Mouse (Mus musculus): Measurements from ENCODE around the gene Prkrip1. TPM values are rescaled to one million over a fixed set of nuclear protein-coding genes. Genes with fewer than 3 reads are reported as not detected.
"Not testable (repeated sequence)": the region's sequence is repeated elsewhere in the genome, so short reads cannot be mapped to it uniquely, and the experiment has no call there.

Gene Prkrip1
- total and polyA plus RNA-seq, 3 experiments, result 45.5 to 94.8 (median 47.7) TPM

DNA sequence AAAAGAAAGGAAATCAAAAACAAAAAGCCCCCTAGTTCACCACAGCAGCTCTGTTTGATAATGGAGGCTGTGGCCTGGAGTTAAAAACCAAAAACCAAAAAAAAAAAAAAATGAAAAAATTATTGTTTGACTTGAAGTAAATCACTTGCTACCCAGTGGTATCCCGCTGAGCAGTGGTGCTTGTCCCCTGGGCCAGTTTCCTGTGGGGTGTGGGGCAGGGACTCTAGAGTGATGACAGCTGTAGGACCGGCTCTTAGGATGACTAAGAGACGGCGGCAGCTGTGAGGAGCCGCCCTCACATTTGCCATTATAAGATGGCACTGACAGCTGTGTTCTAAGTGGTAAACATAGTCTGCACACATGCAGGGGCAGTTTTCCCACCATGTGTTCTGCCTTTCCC lies 43.4 kb downstream of the Prkrip1 start:
- in situ Hi-C loops (cut with MboI; ENCODE audit: low pct_ligation_motif_present, low pct_unique_long_range_greater_than_20kb, low sequenced_read_pairs), result no loop called here
- peaks cover 3% of the 10 kb centered on the region for H3K9me3 ChIP-seq (replicated peaks; ENCODE audit: low read length)
- H3K4me1 ChIP-seq (ENCODE audit: control insufficient read depth in 1 of 2, insufficient read depth in 2 of 2), result peaks cover 4% of the 10 kb centered on the region in 2 experiments; a peak in 3 of 4 replicates
- no peak overlapping the region for H3K27ac ChIP-seq (ENCODE audit: insufficient read depth, low read depth)
- dilution Hi-C loops (cut with MboI; ENCODE audit: extremely low pct_ligation_motif_present, extremely low pct_unique_long_range_greater_than_20kb, low sequenced_read_pairs), result no loop called here
- TF ChIP-seq ZKSCAN1 (IDR thresholded peaks at IDR 0.05; ENCODE audit: borderline replicate concordance, low read depth, low read length) (no peak), MAFK (IDR thresholded peaks at IDR 0.05; ENCODE audit: insufficient replicate concordance, low read length) (no peak), SMC3 (IDR thresholded peaks at IDR 0.05; ENCODE audit: low read depth, low read length) (no peak), RAD21 (IDR thresholded peaks at IDR 0.05; ENCODE audit: low read depth, low read length) (no peak), JUND (conservative IDR thresholded peaks at IDR 0.05; ENCODE audit: low read depth, low read length) (no peak), MAX (IDR thresholded peaks at IDR 0.05; ENCODE audit: low read length) (no peak), RCOR1 (conservative IDR thresholded peaks at IDR 0.05; ENCODE audit: low read depth, low read length) (no peak), ELF1 (IDR thresholded peaks at IDR 0.05; ENCODE audit: low read depth, low read length) (no peak), ZNF384 (IDR thresholded peaks at IDR 0.05; ENCODE audit: low read depth, low read length) (no peak), SIN3A (IDR thresholded peaks at IDR 0.05; ENCODE audit: low read length) (no peak), USF2 (conservative IDR thresholded peaks at IDR 0.05; ENCODE audit: low read depth, low read length) (no peak), CTCF (conservative IDR thresholded peaks at IDR 0.05 in 1 of 2, IDR thresholded peaks at IDR 0.05 in 1 of 2; ENCODE audit: low read depth in 2 of 2, low read length in 2 of 2) (no peak), NELFE (IDR thresholded peaks at IDR 0.05; ENCODE audit: low read depth, low read length) (no peak), POLR2AphosphoS2 (IDR thresholded peaks at IDR 0.05; ENCODE audit: low read depth, low read length) (no peak), POLR2A (IDR thresholded peaks at IDR 0.05; ENCODE audit: low read depth, low read length) (no peak), E2F4 (IDR thresholded peaks at IDR 0.05; ENCODE audit: insufficient replicate concordance, low read depth, low read length) (no peak), PAX5 (IDR thresholded peaks at IDR 0.05; ENCODE audit: low read length) (no peak)
- no peak for DNase-seq (ENCODE audit: extremely low read depth)
- H3K27me3 ChIP-seq (replicated peaks), result no peaks in the 10 kb centered on the region
- H3K79me2 ChIP-seq (replicated peaks; ENCODE audit: control insufficient read depth, extremely low read depth, insufficient read depth, poor library complexity, severe bottlenecking), result no peaks in the 10 kb centered on the region
- H3K4me2 ChIP-seq (ENCODE audit: insufficient read depth, low read depth, poor library complexity, severe bottlenecking), result no peak overlapping the region
- peaks cover 7 to 32% of the 10 kb centered on the region in 2 experiments for H3K36me3 ChIP-seq (replicated peaks in 1 of 2; ENCODE audit: control insufficient read depth in 1 of 2, insufficient read depth in 1 of 2, low read length in 1 of 2)
- H3K9ac ChIP-seq (ENCODE audit: insufficient read depth, low read depth), result no peak overlapping the region
- no peak overlapping the region for H3K4me3 ChIP-seq (replicated peaks in 1 of 3; ENCODE audit: low read depth in 2 of 3, low read length in 2 of 3, poor library complexity in 1 of 3)

DNA sequence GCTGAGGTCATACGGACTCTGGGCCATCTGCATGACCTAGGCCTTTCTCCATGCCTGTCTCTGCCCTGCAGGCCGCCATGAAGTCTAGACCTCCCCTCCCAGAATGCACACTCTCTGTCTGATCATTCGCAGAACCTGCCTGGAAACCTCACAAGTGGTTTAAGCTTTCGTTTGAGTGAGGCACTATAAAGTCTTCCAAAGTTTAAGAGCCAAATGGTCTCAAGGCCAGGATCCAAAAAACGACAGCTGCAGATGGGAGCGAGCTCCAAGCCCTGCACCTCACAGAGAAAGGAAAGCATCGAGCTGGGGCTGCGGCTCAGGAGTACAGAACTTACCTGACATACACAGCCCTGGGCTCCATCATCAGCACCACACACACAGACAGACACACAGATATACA lies 46.4 kb downstream of the Prkrip1 start:
- in situ Hi-C loops (cut with MboI; ENCODE audit: low pct_ligation_motif_present, low pct_unique_long_range_greater_than_20kb, low sequenced_read_pairs) (no loop called here), dilution Hi-C loops (cut with MboI; ENCODE audit: extremely low pct_ligation_motif_present, extremely low pct_unique_long_range_greater_than_20kb, low sequenced_read_pairs) (no loop called here)
- Histone ChIP-seq H3K4me3 (replicated peaks in 1 of 3; ENCODE audit: low read depth in 2 of 3, low read length in 2 of 3, poor library complexity in 1 of 3) (no peak overlapping the region), H3K27ac (ENCODE audit: insufficient read depth, low read depth) (no peak overlapping the region), H3K4me2 (ENCODE audit: insufficient read depth, low read depth, poor library complexity, severe bottlenecking) (no peak overlapping the region), H3K27me3 (replicated peaks) (no peaks in the 10 kb centered on the region), H3K36me3 (replicated peaks in 1 of 2; ENCODE audit: control insufficient read depth in 1 of 2, insufficient read depth in 1 of 2, low read length in 1 of 2) (peaks cover 3 to 28% of the 10 kb centered on the region in 2 experiments), H3K79me2 (replicated peaks; ENCODE audit: control insufficient read depth, extremely low read depth, insufficient read depth, poor library complexity, severe bottlenecking) (no peaks in the 10 kb centered on the region), H3K9ac (ENCODE audit: insufficient read depth, low read depth) (no peak overlapping the region), H3K9me3 (replicated peaks; ENCODE audit: low read length) (no peaks in the 10 kb centered on the region), H3K4me1 (ENCODE audit: control insufficient read depth in 1 of 2, insufficient read depth in 2 of 2) (peaks cover 10 to 27% of the 10 kb centered on the region in 2 experiments)
- no peak for DNase-seq (ENCODE audit: extremely low read depth)
- TF ChIP-seq PAX5 (IDR thresholded peaks at IDR 0.05; ENCODE audit: low read length) (no peak), IRF4 (IDR thresholded peaks at IDR 0.05; ENCODE audit: low read depth, low read length) (no peak), MAX (IDR thresholded peaks at IDR 0.05; ENCODE audit: low read length) (no peak), NELFE (IDR thresholded peaks at IDR 0.05; ENCODE audit: low read depth, low read length) (no peak), KAT2A (IDR thresholded peaks at IDR 0.05; ENCODE audit: insufficient replicate concordance, low read length) (no peak), MYC (IDR thresholded peaks at IDR 0.05; ENCODE audit: low read depth, low read length) (no peak), USF2 (conservative IDR thresholded peaks at IDR 0.05; ENCODE audit: low read depth, low read length) (no peak), MAFK (IDR thresholded peaks at IDR 0.05; ENCODE audit: insufficient replicate concordance, low read length) (no peak), MXI1 (IDR thresholded peaks at IDR 0.05; ENCODE audit: low read depth, low read length) (no peak), RAD21 (IDR thresholded peaks at IDR 0.05; ENCODE audit: low read depth, low read length) (no peak), SMC3 (IDR thresholded peaks at IDR 0.05; ENCODE audit: low read depth, low read length) (no peak), ETS1 (conservative IDR thresholded peaks at IDR 0.05; ENCODE audit: low read depth, low read length) (no peak), ZNF384 (IDR thresholded peaks at IDR 0.05; ENCODE audit: low read depth, low read length) (no peak), SIN3A (IDR thresholded peaks at IDR 0.05; ENCODE audit: low read length) (no peak)

DNA sequence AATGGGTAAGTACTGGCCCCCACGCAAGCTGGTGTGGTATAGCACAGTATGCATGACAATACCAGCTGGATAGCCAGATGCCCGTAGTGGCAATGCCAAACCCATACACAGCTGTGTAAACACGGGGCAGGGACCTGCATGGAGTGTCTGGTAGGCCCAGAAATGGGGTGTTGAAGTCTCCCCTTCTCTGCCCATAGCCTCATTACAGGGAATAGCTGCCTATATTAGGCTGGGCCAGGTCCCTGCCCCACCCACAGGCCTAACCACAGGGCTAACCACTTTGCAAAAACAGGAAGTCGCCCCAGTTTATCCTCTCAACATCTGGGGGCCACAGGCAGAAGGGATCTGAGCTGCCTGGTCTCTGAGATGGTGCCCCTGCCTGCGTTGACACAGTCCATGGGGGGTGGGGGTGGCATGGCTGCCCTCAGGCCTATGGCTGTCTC lies 49.6 kb downstream of the Prkrip1 start:
- dilution Hi-C loops (cut with MboI; ENCODE audit: extremely low pct_ligation_motif_present, extremely low pct_unique_long_range_greater_than_20kb, low sequenced_read_pairs); in situ Hi-C loops (cut with MboI; ENCODE audit: low pct_ligation_motif_present, low pct_unique_long_range_greater_than_20kb, low sequenced_read_pairs); H3K27me3 ChIP-seq (replicated peaks); H3K27ac ChIP-seq (ENCODE audit: insufficient read depth, low read depth); DNase-seq (ENCODE audit: extremely low read depth); H3K4me2 ChIP-seq (ENCODE audit: insufficient read depth, low read depth, poor library complexity, severe bottlenecking); H3K4me3 ChIP-seq (replicated peaks in 1 of 3; ENCODE audit: low read depth in 2 of 3, low read length in 2 of 3, poor library complexity in 1 of 3); H3K9ac ChIP-seq (ENCODE audit: insufficient read depth, low read depth); H3K9me3 ChIP-seq (replicated peaks; ENCODE audit: low read length); H3K79me2 ChIP-seq (replicated peaks; ENCODE audit: control insufficient read depth, extremely low read depth, insufficient read depth, poor library complexity, severe bottlenecking): not testable (repeated sequence)
- peaks cover 10 to 38% of the 10 kb centered on the region in 2 experiments for H3K4me1 ChIP-seq (ENCODE audit: control insufficient read depth in 1 of 2, insufficient read depth in 2 of 2)
- H3K36me3 ChIP-seq (replicated peaks in 1 of 2; ENCODE audit: control insufficient read depth in 1 of 2, insufficient read depth in 1 of 2, low read length in 1 of 2), result peaks cover 3 to 15% of the 10 kb centered on the region in 2 experiments

Measured in CH12.LX (cell line).